Mouse (Mus musculus) embryo, embryonic 11 days (tissue): ENCODE measurements around the gene Fdps.
"Not testable (repeated sequence)": the region's sequence is repeated elsewhere in the genome, so short reads cannot be mapped to it uniquely, and the experiment has no call there.

ENCODE experiments used
- DNase-seq: peaks from one replicate; pipeline ENCODE4 v3.0.0-alpha.2; 2015

Gene Fdps

GRCm38 (mm10) chr3:89101459-89101811 is 324 bp downstream of the Fdps start:
- DNase-seq: no peak

GRCm38 (mm10) chr3:89100811-89101210 is 948 bp downstream of the Fdps start, which contains the start of gene Gm43738:
Gm43738 (minus strand) TSS chr3:89101099.
- DNase-seq: no peak

GRCm38 (mm10) chr3:89094021-89094420 is 7.7 kb downstream of the Fdps start:
- no peak for DNase-seq

GRCm38 (mm10) chr3:89093175-89093574 is 8.6 kb downstream of the Fdps start, which contains the start of gene Rusc1:
Rusc1 (minus strand) TSS chr3:89093311.
- DNase-seq: peak; percentile 88

GRCm38 (mm10) chr3:89092509-89093090 is 9.2 kb downstream of the Fdps start:
- no peak for DNase-seq

GRCm38 (mm10) chr3:89091811-89092508 is 9.8 kb downstream of the Fdps start:
- peak; percentile 11 for DNase-seq

GRCm38 (mm10) chr3:89090694-89091655 is 10.8 kb downstream of the Fdps start:
- DNase-seq: peak; percentile 89

GRCm38 (mm10) chr3:89089882-89090591 is 11.7 kb downstream of the Fdps start:
- DNase-seq: peak; percentile 87

- no peak for DNase-seq
These were observed 12.8 kb downstream of the Fdps start for GRCm38 (mm10) chr3:89088974-89089373.

- DNase-seq: peak; percentile 87
These were observed 14.2 kb downstream of the Fdps start for GRCm38 (mm10) chr3:89087338-89088110.

GRCm38 (mm10) chr3:89084654-89085190 is 17.0 kb downstream of the Fdps start:
- DNase-seq: no peak

- no peak for DNase-seq
These were observed 17.6 kb downstream of the Fdps start for GRCm38 (mm10) chr3:89084133-89084532.

GRCm38 (mm10) chr3:89082287-89082686 is 19.5 kb downstream of the Fdps start:
- not testable (repeated sequence) for DNase-seq

GRCm38 (mm10) chr3:89077383-89077782 is 24.4 kb downstream of the Fdps start:
- no peak for DNase-seq

- DNase-seq: no peak
These were observed 34.5 kb downstream of the Fdps start for GRCm38 (mm10) chr3:89067265-89067664.

- peak; percentile 33 for DNase-seq
These were observed 40.1 kb downstream of the Fdps start for GRCm38 (mm10) chr3:89061696-89062095.

GRCm38 (mm10) chr3:89058783-89059182 is 43.0 kb downstream of the Fdps start:
- peak; percentile 39 for DNase-seq

- no peak for DNase-seq
These were observed 43.4 kb downstream of the Fdps start for GRCm38 (mm10) chr3:89058361-89058760.
